Mouse (Mus musculus): Measurements from ENCODE around the gene Zfp947. TPM values are rescaled to one million over a fixed set of nuclear protein-coding genes. Genes with fewer than 3 reads are reported as not detected.
"Not testable (repeated sequence)": the region's sequence is repeated elsewhere in the genome, so short reads cannot be mapped to it uniquely, and the experiment has no call there.

Gene Zfp947
- total RNA-seq (2021): under 1 TPM; 0.25 to 0.41 TPM

GRCm38 (mm10) chr17:22165722-22166294, at the start of gene Zfp947:
Zfp947 (minus strand) TSS chr17:22166190.
- peak; percentile 2 to 9 for DNase-seq (ENCODE audit: low spot score in 2 of 2)
- intact Hi-C loops (cut with DNase I): not testable (repeated sequence)

- intact Hi-C loops (cut with DNase I); DNase-seq (ENCODE audit: low spot score in 2 of 2): not testable (repeated sequence)
These were observed 686 bp downstream of the Zfp947 start for GRCm38 (mm10) chr17:22165304-22165703.

- intact Hi-C loops (cut with DNase I); DNase-seq (ENCODE audit: low spot score in 2 of 2): not testable (repeated sequence)
These were observed 12.0 kb downstream of the Zfp947 start for GRCm38 (mm10) chr17:22153951-22154350.

DNA sequence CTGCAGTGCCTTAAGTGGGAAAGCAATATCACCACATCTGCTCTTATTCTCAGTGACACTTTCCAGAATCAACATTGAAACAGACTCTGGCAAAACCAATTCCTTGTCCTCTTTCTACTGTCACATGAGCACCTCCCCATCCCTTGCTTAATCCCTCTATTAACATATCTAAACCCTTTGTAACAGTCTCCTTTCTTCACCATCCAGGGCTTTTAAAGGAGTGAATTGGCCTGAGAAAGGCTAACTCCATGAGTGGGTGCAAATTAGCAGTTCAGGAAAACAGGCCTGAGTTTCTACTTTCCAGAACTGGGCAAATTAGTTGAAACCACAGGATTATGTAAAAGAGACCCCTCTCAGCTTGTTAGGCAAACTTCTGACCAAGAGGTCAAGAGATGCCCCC, 47.2 kb downstream of the Zfp947 start:
- DNase-seq (ENCODE audit: low spot score in 2 of 2): no peak
- intact Hi-C loops (cut with DNase I): no loop called here

Other genes with a start within 250 kb of the Zfp947 start
- 10 to 100 TPM; 14.1 to 16.1 TPM for gene Zfp942, start 203.7 kb downstream of the Zfp947 start, total RNA-seq (2021)
- 10 to 100 TPM; 20.5 to 20.9 TPM for gene Zfp943, start 203.6 kb downstream of the Zfp947 start, total RNA-seq (2021)
- 1 to 10 TPM; 4.5 to 5.3 TPM for gene Zfp994, start 59.4 kb upstream of the Zfp947 start, total RNA-seq (2021)
- gene CT030661.1, start 148.6 kb upstream of the Zfp947 start, total RNA-seq (2021): 10 to 100 TPM; 12.2 to 12.4 TPM
- gene Zfp944, start 195.2 kb upstream of the Zfp947 start, total RNA-seq (2021): 10 to 100 TPM in 1 of 2 experiments, 1 to 10 TPM in 1; 9.2 to 11.4 TPM
- 10 to 100 TPM; 10.2 to 10.5 TPM for gene Zfp758, start 195.3 kb upstream of the Zfp947 start, total RNA-seq (2021)

All from left cerebral cortex, postnatal 25 days (tissue).